Mouse (Mus musculus): ENCODE data around the gene Vps26c. TPM values are rescaled to one million over a fixed set of nuclear protein-coding genes. Genes with fewer than 3 reads are reported as not detected.

Gene Vps26c
- 15.4 and 16.1 TPM in 2 replicates for polyA plus RNA-seq (2012; rRNA removed; ENCODE audit: low replicate concordance)

DNA sequence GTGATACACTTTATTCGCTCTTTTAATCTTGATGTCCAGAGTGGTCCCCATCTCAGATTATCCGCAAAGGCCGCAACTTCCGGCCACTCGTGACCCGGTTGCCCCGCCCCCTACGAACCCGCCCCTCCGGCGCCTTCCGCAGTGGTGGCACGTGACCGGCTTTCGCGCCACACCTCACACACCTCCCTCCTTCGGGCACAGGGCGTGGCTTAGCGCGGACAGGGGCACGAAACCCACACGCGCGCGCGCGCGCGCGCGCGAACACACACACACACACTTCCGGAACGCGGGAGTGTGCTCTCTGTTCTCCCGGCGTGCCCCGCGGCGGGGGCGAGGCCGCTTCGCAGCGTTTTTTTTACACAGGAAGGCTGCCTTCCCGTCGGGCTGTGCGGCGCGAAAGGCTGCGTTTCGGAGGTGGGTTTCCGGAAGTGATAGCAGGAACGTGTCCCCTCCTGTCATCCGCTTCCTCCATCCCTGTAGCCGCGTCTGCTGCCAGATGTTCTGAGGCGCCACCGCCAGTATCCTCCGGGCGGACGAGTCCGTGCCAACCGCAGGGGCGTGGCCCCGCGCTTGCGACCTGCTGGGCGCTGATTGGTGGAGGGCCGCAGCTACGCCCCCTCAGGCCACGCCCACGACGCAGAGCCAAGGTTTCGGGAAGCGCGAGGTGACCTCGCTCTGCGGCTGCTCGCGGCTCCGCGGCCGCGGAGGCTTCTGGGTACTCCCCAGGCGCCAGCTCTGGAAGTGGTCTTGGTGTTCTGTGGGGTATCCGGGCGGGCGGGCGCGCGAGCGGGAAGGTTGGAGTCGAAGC is at the start of gene Vps26c:
TSS of gene Vps26c (minus strand) at position 487 of the 808 bp plus-strand sequence.

DNA sequence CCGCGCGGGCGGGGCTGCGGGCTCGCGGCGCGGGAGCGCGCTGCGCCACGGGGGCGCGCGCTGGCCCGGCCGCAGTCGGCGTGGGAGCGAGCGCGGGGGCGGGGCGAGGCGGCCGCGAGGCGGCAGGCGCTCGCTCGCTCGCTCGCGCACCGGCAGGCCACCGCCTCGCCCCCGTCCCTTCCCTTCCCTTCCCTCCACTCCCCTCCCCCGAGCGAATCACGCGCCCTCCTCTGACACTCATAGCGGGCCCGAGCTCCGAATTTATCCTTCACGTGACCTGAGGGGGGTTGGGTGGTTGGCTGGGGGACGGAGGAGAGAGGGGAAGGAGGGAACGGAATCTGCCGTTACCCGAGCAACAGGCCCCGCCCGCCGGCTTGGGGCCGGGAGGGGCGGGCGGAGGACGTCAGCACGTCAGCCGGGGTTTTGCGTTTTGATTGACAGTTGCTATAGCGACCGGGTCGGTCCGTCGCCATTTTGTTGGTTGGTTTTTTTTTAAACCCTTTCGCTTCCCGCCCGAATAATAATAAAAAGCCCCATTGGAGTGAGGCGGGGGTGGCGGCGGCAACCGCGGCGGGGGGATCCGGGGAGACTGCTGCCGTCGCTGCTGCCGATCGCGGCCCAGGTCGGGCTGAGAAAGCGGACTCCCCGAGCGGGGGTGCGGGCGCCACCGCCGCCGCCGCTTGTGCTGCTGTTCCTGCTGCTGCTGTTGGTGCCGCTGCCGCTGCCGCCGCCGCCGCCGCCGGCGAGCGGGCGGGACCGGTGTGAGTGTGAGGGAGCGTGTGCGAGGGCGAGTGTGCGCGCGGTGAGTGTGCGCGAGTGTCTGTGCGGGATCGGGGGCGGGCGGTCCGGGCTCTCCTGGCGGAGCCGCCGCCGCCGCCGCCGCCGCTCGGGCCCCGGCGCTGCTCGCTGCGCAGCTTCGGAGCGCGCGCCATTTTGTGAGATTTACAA is 42.9 kb upstream of the Vps26c start, which contains the start of gene Dyrk1a:
TSS of gene Dyrk1a (plus strand) at position 782 of the 948 bp plus-strand sequence.

Other genes starting within 250 kb of the Vps26c start
- gene Hlcs, start 213.3 kb downstream of the Vps26c start, polyA plus RNA-seq (2012; rRNA removed; ENCODE audit: low replicate concordance), result 2.4 and 3.3 TPM in 2 replicates
- 1.3 and 2.2 TPM in 2 replicates for gene Ripply3, start 198.4 kb downstream of the Vps26c start, polyA plus RNA-seq (2012; rRNA removed; ENCODE audit: low replicate concordance)
- gene Ttc3, start 156.2 kb downstream of the Vps26c start, polyA plus RNA-seq (2012; rRNA removed; ENCODE audit: low replicate concordance), result 5.9 and 9.4 TPM in 2 replicates
- gene Pigp, start 155.0 kb downstream of the Vps26c start, polyA plus RNA-seq (2012; rRNA removed; ENCODE audit: low replicate concordance), result 20.1 and 23.7 TPM in 2 replicates
- gene Dyrk1a, start 43.2 kb upstream of the Vps26c start, polyA plus RNA-seq (2012; rRNA removed; ENCODE audit: low replicate concordance), result 19.1 and 22.0 TPM in 2 replicates